Mouse (Mus musculus) liver, embryonic 14.5 days (tissue): ENCODE data around the gene Fuk.

ENCODE experiments used
- CTCF ChIP-seq: IDR thresholded peaks from 2 replicates; pipeline ENCODE4 v1.5.1; 2016; ENCODE audit warnings: antibody characterized with exemption, low read depth, control low read depth
- EP300 ChIP-seq: IDR thresholded peaks from 2 replicates; pipeline ENCODE4 v1.6.1; 2016; ENCODE audit warnings: antibody characterized with exemption, low read depth

- no peak for TF ChIP-seq CTCF
- no peak for TF ChIP-seq EP300
Measured at GRCm38 (mm10) chr8:110938882-110939589, 36.7 kb upstream of the Fuk start.
